Mouse (Mus musculus): Measurements from ENCODE around the gene Topors. TPM values are rescaled to one million over a fixed set of nuclear protein-coding genes. Genes with fewer than 3 reads are reported as not detected.

Gene Topors
- polyA plus RNA-seq, 1 experiment from 2014 or later = 57.7 TPM

- no peak for ATAC-seq (ENCODE audit: low FRiP score, low TSS enrichment)
- WGBS = 70% methylated on average over 5 of the region's 5 CpGs
- Histone ChIP-seq H3K4me1 (ENCODE audit: control insufficient read depth, insufficient read depth, low read length) (no peaks in the 10 kb centered on the region), H3K4me3 (ENCODE audit: low read length) (no peak overlapping the region), H3K9me3 (ENCODE audit: control insufficient read depth, low read length) (no peaks in the 10 kb centered on the region), H3K36me3 (ENCODE audit: control insufficient read depth, insufficient read depth, low read length) (no peaks in the 10 kb centered on the region; the same call in 1 of the 2 replicates), H3K4me2 (replicated peaks; ENCODE audit: low read depth, low read length) (no peak overlapping the region), H3K27ac (ENCODE audit: low read depth, low read length) (no peak overlapping the region), H3K9ac (ENCODE audit: low read depth, low read length) (no peak overlapping the region), H3K27me3 (ENCODE audit: control insufficient read depth, insufficient read depth, low read length) (no peaks in the 10 kb centered on the region)
These were observed 43.6 kb downstream of the Topors start for GRCm38 (mm10) chr4:40226095-40226494.

- Histone ChIP-seq H3K9me3 (ENCODE audit: control insufficient read depth, low read length) (no peaks in the 10 kb centered on the region; the same call in 1 of the 2 replicates), H3K4me1 (ENCODE audit: control insufficient read depth, insufficient read depth, low read length) (no peaks in the 10 kb centered on the region), H3K9ac (ENCODE audit: low read depth, low read length) (no peak overlapping the region), H3K36me3 (ENCODE audit: control insufficient read depth, insufficient read depth, low read length) (no peaks in the 10 kb centered on the region), H3K27me3 (ENCODE audit: control insufficient read depth, insufficient read depth, low read length) (no peaks in the 10 kb centered on the region), H3K27ac (ENCODE audit: low read depth, low read length) (no peak overlapping the region), H3K4me2 (replicated peaks; ENCODE audit: low read depth, low read length) (no peak overlapping the region), H3K4me3 (ENCODE audit: low read length) (no peak overlapping the region)
- 52% methylated on average over 21 of the region's 21 CpGs for WGBS
- ATAC-seq (ENCODE audit: low FRiP score, low TSS enrichment) = no peak
These were observed 47.6 kb downstream of the Topors start for GRCm38 (mm10) chr4:40221876-40222585.

GRCm38 (mm10) chr4:40221004-40221760, 48.5 kb downstream of the Topors start:
- H3K9me3 ChIP-seq (ENCODE audit: control insufficient read depth, low read length) = no peaks in the 10 kb centered on the region; the same call in 1 of the 2 replicates
- no peaks in the 10 kb centered on the region for H3K36me3 ChIP-seq (ENCODE audit: control insufficient read depth, insufficient read depth, low read length)
- WGBS = 33% methylated on average over 14 of the region's 14 CpGs
- H3K27me3 ChIP-seq (ENCODE audit: control insufficient read depth, insufficient read depth, low read length) = no peaks in the 10 kb centered on the region
- no peak overlapping the region for H3K9ac ChIP-seq (ENCODE audit: low read depth, low read length)
- H3K27ac ChIP-seq (ENCODE audit: low read depth, low read length) = no peak overlapping the region
- H3K4me3 ChIP-seq (ENCODE audit: low read length) = no peak overlapping the region
- H3K4me1 ChIP-seq (ENCODE audit: control insufficient read depth, insufficient read depth, low read length) = no peaks in the 10 kb centered on the region
- no peak overlapping the region for H3K4me2 ChIP-seq (replicated peaks; ENCODE audit: low read depth, low read length)
- ATAC-seq (ENCODE audit: low FRiP score, low TSS enrichment) = no peak

- H3K4me1 ChIP-seq (ENCODE audit: control insufficient read depth, insufficient read depth, low read length) = no peaks in the 10 kb centered on the region
- no peaks in the 10 kb centered on the region; the same call in 1 of the 2 replicates for H3K9me3 ChIP-seq (ENCODE audit: control insufficient read depth, low read length)
- no peaks in the 10 kb centered on the region for H3K36me3 ChIP-seq (ENCODE audit: control insufficient read depth, insufficient read depth, low read length)
- no peaks in the 10 kb centered on the region for H3K27me3 ChIP-seq (ENCODE audit: control insufficient read depth, insufficient read depth, low read length)
- no peak overlapping the region for H3K9ac ChIP-seq (ENCODE audit: low read depth, low read length)
- no peak for ATAC-seq (ENCODE audit: low FRiP score, low TSS enrichment)
- 27% methylated on average over 12 of the region's 12 CpGs for WGBS
- no peak overlapping the region for H3K4me3 ChIP-seq (ENCODE audit: low read length)
- no peak overlapping the region for H3K27ac ChIP-seq (ENCODE audit: low read depth, low read length)
- no peak overlapping the region for H3K4me2 ChIP-seq (replicated peaks; ENCODE audit: low read depth, low read length)
These were observed 49.2 kb downstream of the Topors start for GRCm38 (mm10) chr4:40220437-40220836.

- H3K4me2 ChIP-seq (replicated peaks; ENCODE audit: low read depth, low read length) = no peak overlapping the region
- no peak overlapping the region for H3K4me3 ChIP-seq (ENCODE audit: low read length)
- no peak overlapping the region for H3K27ac ChIP-seq (ENCODE audit: low read depth, low read length)
- H3K36me3 ChIP-seq (ENCODE audit: control insufficient read depth, insufficient read depth, low read length) = no peaks in the 10 kb centered on the region
- no peaks in the 10 kb centered on the region; the same call in 1 of the 2 replicates for H3K9me3 ChIP-seq (ENCODE audit: control insufficient read depth, low read length)
- ATAC-seq (ENCODE audit: low FRiP score, low TSS enrichment) = 0 out of 2 replicates have a peak, but pooled peaks have one; percentile 20
- no peak overlapping the region for H3K9ac ChIP-seq (ENCODE audit: low read depth, low read length)
- H3K27me3 ChIP-seq (ENCODE audit: control insufficient read depth, insufficient read depth, low read length) = no peaks in the 10 kb centered on the region
- WGBS = 73% methylated on average over 7 of the region's 7 CpGs
- no peaks in the 10 kb centered on the region for H3K4me1 ChIP-seq (ENCODE audit: control insufficient read depth, insufficient read depth, low read length)
These were observed 51.3 kb downstream of the Topors start for GRCm38 (mm10) chr4:40218382-40218781.

- Histone ChIP-seq H3K36me3 (ENCODE audit: control insufficient read depth, insufficient read depth, low read length) (no peaks in the 10 kb centered on the region), H3K4me1 (ENCODE audit: control insufficient read depth, insufficient read depth, low read length) (no peaks in the 10 kb centered on the region), H3K9me3 (ENCODE audit: control insufficient read depth, low read length) (no peaks in the 10 kb centered on the region; the same call in 1 of the 2 replicates), H3K4me2 (replicated peaks; ENCODE audit: low read depth, low read length) (no peak overlapping the region), H3K27me3 (ENCODE audit: control insufficient read depth, insufficient read depth, low read length) (no peaks in the 10 kb centered on the region), H3K9ac (ENCODE audit: low read depth, low read length) (no peak overlapping the region), H3K27ac (ENCODE audit: low read depth, low read length) (no peak overlapping the region), H3K4me3 (ENCODE audit: low read length) (no peak overlapping the region)
- no peak for ATAC-seq (ENCODE audit: low FRiP score, low TSS enrichment)
- WGBS = 59% methylated on average over 3 of the region's 3 CpGs
These were observed 51.7 kb downstream of the Topors start for GRCm38 (mm10) chr4:40217910-40218309.

- Histone ChIP-seq H3K27me3 (ENCODE audit: control insufficient read depth, insufficient read depth, low read length) (no peaks in the 10 kb centered on the region), H3K4me1 (ENCODE audit: control insufficient read depth, insufficient read depth, low read length) (no peaks in the 10 kb centered on the region), H3K9ac (ENCODE audit: low read depth, low read length) (no peak overlapping the region), H3K4me2 (replicated peaks; ENCODE audit: low read depth, low read length) (no peak overlapping the region), H3K4me3 (ENCODE audit: low read length) (no peak overlapping the region), H3K27ac (ENCODE audit: low read depth, low read length) (no peak overlapping the region), H3K36me3 (ENCODE audit: control insufficient read depth, insufficient read depth, low read length) (no peaks in the 10 kb centered on the region; the same call in 1 of the 2 replicates), H3K9me3 (ENCODE audit: control insufficient read depth, low read length) (no peaks in the 10 kb centered on the region)
- 89% methylated on average over 4 of the region's 6 CpGs for WGBS
- ATAC-seq (ENCODE audit: low FRiP score, low TSS enrichment) = no peak
These were observed 57.5 kb downstream of the Topors start for GRCm38 (mm10) chr4:40212177-40212576.
